Mouse (Mus musculus): Measurements from ENCODE around the gene Eno2. TPM values are rescaled to one million over a fixed set of nuclear protein-coding genes. Genes with fewer than 3 reads are reported as not detected.

Eno2 gene
- total RNA-seq, 2 experiments from 2014 or later, result 10.0 to 10.2 TPM

DNA sequence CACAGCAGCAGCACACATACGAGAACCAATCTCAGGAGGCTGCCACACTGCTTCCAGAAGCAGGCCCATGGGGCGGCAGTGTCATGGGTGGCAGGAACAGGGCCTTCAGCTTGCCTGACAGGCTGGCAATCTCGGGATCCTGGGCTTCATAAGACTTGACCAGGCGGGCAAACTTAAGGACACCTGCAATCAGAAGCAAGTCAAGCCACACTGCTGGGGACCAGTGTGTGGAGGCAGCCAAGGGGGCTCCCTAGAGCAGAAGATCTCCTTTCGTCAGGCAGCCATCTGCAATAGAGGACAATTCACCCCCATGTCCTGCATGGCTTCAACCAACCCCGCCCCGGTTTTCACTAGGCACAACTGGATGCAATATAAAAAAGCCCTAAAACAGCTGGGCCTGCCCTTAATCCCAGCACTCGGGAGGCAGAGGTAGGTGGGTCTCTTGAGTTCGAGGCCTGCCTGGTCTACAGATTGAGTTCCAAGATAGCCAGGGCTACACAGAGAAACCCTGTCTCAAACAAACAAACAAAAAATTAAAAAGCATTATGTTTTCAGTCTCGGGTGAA, 30.2 kb downstream of the Eno2 start:
- DNase-seq, result no peak

DNA sequence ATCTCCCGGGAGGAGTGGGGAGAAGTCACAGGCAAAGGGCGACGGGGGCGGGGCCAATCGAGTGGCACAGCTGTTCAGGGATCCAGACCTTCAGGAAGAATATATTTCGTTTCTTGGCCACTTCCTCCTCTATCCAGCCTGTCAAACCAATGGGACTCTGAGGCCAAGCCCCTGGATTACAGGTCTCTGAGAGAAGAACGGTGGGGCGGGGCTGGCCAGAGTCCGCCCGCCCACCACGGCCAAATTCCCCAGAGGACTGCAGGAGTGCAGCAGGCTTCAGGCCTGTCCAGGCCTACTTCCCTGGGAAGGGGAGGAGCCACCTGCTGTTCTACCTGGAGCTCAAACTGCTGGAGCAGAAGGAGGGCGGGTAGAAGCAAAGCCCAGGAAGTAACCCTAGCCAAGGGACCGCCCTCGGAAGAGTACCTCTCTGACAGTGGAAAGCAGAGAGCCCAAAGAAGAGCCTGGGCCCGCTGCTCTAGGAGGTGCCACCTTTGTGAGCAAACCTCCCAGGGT, 30.9 kb downstream of the Eno2 start, which contains the start of gene Ptpn6:
Ptpn6 (minus strand) TSS at position 204 of the 513 bp plus-strand sequence.
- DNase-seq, result no peak

DNA sequence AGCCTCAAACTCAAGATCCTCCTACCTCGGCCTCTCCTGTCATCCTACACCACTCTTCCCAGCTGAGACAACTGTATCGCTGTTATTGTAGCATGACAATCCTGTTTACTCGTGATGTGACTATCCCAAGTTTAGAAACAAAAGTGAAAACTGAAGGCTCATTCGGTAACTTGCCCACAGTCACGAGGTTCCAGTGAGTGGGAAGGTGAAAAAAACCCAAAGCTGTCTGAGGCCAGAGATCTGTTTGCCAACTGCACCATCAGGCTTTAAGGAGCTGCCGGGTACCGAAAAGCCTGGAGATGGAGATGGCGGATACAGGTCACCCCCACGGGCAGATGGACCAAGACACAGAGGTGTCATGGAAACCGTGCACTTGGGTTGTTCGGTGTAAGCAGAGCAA, 32.4 kb downstream of the Eno2 start:
- no peak for DNase-seq

DNA sequence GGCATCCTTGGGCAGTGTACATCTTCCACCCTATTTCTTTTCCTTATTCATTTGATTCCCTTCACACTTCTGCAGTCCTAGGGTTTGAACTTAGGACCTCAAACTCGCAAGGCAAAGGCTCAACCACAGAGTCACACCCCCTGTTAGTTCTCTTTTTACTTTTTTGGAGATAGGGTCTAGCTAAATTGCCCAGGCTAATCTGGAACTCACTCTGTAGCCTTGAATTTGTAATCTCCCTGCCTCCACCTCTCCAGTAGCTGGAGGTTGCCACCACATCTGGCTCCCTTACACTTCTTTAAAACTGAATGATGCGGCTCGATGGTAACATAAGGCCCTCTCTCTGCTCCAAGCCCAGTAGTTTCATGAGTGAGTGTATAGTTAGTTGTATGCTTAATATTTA, 35.1 kb downstream of the Eno2 start:
- no peak for DNase-seq

DNA sequence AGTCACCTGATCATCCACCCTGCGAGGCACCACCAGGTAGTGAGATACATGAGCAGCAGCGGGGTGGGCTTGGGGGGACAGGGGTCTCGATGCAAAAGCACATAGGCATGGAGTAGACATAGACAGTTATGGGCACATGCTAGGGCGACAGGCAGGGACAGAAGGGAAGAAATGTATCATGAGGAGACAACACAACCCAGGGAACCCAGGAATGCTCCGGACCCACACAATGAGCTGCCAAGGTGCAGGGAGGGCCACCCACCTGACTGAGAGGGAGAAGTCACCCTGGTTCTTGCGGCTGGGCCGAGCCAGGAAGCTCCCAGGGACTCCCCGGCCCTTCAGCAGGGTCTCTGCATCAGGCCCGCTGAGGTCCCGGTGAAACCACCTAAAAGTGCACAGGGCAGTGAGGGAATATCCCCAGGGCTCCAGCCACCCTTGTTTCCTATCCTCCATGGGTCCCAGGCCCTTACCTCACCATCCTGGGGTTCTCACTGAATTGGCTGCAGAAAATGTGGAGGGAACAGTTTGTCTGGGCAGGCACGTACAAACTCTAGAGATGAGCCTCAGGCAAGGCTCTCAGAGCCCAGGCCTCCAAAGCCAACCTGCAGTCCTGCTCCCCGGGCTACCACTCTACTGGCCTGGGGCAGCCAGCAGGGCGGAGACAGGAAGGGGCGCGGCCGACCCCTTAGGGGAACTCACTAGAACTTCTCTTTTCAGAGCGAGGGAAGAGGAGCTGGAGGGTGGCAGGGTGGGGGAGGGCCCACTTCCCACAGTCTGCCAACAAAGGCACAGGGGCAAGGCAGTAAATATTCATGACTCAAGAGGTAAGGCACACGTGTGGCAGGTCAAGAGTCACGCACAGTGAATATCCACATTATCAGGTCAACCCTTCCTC, 36.8 kb downstream of the Eno2 start:
- DNase-seq, result no peak

DNA sequence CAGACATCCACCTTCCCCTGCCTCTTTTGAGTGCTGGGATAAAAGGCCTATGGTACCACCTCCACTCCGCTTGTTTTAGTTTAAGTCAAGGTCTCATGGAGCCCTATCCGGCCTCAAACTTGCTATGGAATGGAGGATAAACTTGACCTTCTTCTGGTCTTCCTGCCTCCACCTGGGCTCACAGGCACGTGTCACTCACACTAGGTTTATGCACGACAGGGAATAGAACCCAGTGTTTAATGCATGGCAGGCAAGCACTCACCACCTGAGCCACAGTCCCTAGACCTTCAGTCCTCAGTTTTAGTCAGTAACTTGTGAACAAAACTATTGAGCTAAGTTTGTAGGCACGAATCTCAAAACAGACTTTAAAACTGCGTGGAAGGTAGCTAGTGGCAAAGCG, 38.4 kb downstream of the Eno2 start:
- no peak for DNase-seq

DNA sequence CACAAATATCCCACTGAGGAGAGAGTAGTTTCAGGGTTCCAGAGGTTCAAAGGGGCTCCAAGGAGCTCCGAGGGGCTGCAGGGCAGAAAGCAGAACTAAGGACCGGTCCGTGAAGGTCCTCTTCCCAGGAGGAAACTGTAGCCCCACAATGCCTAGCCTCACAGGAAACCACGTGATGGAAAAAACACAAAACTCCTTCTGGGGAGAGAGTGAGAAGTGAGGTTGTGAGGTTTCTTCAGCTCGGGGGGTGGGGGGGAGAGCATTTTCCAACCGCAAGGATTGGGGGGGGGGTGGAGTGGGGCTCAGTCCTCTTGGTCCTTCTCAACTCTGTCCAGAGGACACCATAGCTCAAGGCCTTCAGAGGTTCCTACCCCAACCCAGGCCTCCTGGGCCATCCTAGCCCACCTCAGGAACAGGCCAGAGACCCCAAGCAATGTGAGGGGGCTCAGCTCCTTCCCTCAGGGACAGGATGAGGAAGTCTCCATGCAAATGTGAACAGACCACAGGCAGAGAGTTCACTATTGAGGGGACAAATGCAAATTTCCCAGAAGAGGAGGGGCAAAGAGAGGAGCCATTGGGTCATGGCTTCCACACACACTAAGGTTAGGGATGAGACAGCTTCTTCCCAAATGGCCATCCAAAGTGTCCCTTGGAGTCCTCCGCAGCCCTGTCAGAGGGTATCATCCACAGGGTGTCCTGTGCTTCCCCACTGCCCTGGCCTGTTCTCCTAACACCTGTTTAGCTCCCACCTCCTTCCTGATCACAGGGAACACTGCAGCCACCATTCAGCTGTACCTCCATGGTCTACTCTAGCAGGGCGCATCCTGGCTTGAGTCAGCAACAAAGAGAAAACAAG, 39.4 kb downstream of the Eno2 start:
- no peak for DNase-seq

DNA sequence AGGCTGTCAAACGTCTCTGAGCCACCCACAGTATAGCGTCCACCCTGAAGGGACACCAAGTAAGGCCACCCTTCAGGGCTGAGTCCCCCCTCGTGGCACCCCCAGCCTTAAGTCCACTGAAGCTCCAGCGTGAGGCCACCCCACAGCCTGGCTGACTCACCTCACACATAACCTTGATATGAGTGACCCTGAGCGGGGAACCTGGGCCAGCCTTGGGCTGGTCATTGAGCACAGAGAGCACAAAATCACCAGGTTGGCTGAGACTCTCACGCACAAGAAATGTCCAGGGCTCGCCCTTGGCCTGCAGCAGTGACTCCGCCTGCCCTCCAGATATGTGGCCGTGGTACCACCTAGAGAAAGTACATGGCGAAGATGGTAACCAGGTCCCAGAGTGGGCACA, 40.9 kb downstream of the Eno2 start:
- DNase-seq, result no peak

DNA sequence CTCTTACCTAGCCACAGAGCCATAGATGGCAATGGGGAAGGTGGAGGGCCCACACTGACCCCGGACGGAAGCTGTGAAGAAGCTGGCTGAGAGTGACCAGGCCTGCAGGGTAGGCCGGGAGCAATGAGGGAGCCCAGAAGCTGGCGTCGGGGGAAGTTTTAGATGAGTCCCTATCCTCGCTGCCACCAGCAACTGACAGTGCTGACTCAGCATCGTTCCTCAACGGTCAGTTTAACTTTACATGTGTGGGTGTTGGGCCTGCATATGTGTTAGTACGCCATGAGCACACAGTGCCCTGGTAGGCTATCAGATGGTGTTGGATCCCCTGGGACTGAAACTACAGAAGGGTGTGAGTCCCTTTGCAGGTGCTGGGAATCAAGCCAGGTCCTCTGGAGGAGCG, 45.0 kb downstream of the Eno2 start:
- DNase-seq, result no peak

DNA sequence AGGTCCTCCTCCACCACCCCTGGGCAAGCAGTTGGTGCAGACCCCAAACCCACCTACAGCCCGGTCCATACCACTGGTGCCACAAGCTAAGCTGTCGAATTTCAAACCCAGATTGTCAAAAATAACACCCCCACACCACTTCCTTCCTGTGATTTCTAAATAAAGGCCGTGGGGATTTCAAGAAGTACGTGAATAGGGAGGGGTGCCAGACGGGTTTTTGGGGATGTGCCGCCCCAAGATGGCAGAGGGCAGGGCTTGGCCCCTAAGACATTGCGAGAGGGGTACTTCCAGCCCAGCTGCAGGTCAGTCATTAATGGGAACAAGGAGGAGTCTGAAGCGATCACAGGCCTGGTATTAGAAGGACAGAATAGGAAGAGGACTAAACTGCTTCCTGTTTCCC, 45.9 kb downstream of the Eno2 start:
- no peak for DNase-seq

DNA sequence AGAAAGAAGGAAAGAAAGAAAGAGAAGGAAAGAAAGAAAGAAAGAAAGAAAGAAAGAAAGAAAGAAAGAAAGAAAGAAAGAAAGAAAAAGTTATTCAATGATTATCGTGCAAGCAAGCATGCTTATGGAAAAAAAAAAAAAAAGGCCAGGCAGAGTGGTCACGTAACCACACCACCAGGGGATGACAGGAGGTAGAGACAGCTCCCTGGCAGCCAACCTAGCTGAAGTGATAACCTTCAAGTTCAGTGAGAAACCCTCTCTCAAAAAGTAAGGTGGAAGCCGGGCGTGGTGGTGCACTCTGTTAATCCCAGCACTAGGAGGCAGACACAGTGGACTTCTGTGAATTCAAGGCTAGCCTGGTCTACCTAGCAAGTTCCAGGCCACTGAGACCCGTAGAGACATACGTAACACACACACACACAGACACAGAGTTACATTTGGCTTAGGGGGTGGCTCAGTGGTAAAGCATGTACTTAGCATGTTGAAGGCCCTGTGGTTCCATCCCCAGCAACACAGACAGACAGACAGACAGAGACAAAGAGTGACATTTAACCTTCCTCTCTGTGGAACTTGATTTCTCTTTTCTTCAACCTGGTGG, 46.5 kb downstream of the Eno2 start:
- DNase-seq, result peak; percentile 61

DNA sequence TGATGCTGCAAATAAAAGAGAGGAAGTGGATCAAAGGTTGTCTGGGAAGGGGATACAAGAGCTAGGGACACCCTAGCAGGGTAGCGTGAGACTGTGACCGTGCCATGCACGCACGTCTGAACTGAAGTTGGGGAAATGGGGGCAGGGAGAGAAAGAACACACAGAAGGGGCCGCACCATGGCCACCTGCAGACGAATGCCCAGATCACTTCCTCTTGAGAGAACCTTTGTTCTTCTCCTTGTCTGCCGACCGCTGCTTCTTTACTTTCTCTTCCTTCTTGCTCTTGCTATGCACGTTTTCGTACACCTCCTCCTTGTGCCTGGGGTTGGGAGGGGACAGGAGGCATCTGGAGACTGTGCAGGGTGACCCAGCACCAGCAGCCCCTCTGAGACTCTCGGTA, 48.6 kb downstream of the Eno2 start:
- DNase-seq, result no peak

DNA sequence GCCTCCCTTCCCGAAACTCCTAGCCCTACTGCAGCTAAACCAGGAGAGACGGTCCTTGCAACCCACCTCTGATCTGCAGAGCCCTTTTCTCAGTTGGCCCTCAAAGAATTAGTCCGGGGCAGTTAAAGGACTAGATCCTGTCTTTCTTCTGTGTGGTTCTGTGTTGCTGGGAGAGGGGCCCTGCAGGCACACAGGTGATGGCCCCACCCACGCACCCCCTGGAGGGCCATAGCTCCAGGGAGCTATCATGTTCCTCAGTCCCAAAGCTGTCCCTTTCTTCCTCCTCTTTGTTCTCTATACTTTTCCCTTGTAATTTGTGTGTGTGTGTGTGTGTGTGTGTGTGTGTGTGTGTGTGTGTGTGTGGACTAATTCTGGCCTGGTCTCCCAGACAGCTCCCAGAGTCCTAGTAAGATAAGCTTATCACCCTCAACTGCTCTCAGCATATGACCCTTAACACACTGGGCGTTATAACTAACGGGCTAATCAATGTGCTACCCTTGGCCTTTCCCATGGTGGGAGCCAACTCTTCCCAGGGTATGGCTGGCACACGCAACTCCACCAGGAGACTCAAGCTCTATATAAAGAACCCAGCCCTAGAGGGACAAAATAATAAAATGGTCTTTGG, 50.0 kb downstream of the Eno2 start:
- DNase-seq, result no peak

DNA sequence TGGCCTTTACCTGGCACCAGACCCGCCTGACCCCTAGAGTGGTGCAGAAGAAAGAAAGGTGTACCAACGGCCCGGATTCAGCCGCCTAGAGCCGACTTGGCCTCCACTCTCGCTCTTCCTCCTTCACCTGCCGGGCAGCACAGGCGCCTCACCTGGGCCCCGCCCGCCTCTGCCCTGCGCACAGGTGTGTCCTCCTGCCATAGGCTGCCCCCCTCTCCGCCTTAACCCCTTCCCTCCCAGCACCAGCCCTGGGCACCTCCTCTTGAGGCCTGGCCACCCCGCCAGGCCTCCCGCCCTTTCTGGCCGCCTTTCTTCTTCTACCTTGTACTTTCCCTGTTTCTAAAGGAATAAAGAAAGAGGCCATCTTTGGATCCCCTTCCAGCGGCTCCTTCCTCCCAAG, 50.8 kb downstream of the Eno2 start:
- no peak for DNase-seq

DNA sequence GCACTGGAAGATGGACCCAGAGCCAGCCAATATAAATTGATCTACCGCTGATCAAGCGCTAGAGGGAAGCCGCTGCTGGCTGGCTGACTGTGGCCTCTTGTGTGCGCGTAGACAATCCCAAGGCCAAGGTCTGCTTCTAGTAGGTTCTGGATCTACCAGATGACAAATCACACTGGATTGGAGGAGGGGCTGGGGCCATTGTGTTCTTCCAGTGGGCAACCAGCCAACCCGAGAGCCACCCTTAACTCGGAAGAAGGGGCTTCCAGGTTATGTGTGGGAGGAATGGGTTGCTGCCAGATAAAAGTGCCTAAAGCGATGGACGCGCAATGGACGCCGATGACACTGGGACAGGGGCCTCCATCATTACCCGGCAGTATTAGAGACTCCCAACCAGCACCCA, 51.5 kb downstream of the Eno2 start:
- DNase-seq, result no peak

DNA sequence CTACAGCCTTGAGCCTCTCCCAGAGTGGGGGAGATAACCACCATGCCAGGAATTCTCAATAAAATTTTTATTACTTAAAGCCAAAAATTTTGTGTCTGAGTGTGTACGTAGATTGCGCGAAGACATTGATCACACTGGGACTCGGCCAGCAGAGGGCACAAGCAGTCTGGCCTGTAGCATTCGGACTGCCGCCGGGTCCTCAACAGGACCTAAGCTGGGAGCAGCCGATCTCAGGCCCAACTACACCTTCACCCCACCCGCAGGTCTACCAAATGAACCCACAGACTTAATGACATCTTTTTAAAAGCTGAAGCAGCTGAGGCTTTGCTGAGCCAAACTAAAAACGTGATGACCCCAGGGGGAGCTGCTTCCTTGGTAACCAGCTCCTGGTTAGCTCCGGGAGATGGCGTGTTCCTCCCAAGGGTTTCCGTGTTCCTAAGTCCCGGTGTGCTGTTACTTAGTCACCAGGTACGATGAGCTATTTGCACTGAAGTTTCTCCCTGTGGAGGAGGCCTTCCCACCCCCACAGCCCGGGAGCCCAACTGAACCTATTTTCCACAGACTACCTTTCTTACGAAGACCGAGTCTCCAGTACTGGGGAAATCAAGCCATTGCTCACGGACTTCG, 52.5 kb downstream of the Eno2 start:
- peak; percentile 64 for DNase-seq

DNA sequence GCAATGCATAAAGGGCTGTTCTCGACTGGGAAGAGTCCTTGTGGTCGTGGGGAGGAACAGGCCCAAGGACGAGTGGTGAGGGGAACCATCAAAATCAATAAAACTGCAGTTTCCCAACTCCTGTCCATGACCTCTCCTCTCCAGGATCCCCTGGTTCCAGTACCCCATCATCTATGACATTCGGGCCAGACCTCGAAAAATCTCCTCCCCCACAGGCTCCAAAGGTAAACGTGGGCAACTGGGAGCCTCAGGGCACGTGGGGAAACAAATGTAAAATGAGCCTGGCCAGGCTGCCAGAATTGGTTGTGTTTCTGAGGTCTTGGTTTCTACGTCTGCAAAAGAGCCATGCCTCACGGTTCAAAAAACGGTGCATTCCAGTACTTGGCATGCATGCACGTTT, 56.6 kb downstream of the Eno2 start:
- no peak for DNase-seq

DNA sequence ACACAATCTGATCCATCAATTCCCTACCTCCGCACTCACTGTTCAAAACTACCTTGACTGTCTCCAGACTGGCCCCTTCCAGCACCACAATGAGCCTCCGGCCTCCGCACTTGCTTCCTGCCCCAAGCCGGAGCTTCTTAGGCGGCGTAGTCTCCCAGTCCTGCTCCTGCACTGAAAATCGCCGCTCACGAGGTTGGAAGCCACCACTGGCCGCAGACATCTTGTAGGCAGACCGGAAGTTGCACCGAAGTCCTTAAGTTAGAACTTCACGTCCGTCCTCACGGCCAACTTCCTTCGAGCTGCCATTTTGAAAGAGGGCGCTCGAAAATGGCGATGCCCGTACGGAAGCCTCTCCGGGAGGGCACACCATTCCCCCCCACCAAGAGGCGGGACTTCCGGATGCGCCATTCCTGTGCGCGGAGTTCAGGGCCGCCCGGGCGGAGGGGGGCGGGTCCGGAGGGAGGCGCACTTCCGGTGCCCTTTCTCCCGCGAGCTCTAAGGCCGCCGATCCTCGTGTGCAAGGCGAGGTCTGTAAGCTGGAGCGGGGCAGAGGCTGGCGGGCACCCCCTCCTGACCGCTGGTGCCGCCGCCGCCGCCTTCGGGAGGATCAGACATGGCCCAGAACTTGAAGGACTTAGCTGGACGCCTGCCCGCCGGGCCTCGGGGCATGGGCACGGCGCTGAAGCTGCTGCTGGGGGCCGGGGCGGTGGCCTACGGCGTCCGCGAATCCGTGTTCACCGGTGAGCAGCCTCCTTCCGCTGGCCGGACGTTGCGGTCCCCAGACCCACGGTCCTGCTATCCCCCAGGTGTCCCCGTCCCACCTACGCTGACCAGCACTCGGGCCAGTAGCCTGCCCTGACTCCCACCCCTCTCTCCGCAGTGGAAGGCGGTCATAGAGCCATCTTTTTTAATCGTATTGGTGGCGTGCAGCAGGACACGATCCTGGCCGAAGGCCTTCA, 57.4 kb downstream of the Eno2 start, which contains the start of the genes Emg1 and Phb2:
Emg1 (minus strand) TSS at position 355 of the 959 bp plus-strand sequence.
Phb2 (plus strand) TSS at position 513 of the 959 bp plus-strand sequence.
- DNase-seq, result peak; percentile 99
